Mouse (Mus musculus): ENCODE measurements around the gene Ccdc59. TPM values are rescaled to one million over a fixed set of nuclear protein-coding genes. Genes with fewer than 3 reads are reported as not detected.

Ccdc59 gene
- polyA plus RNA-seq, 1 experiment from 2014 or later, result 63.0 TPM

DNA sequence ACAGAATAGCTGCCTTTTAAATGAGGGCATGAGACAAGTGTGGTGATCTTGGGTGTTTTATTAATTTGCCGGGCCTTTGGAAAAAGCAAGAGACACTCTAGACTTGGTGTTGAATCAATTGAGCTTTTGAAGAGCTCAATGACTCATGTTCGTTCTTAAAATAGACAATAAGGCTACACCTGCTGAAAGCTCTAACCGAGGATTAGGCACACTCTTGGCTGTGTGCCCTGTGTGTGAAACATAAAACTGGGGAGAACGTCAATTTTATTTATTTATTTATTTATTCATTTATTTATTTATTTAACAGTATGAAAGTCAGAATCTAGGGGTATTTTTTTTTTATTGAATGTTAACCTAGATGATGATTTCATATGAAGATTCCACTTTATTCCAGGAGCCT, 10.3 kb downstream of the Ccdc59 start:
- Histone ChIP-seq H3K4me2 (replicated peaks) (no peak overlapping the region), H3K4me1 (no peaks in the 10 kb centered on the region), H3K4me3 (replicated peaks) (no peak overlapping the region), H3K9me3 (replicated peaks) (no peaks in the 10 kb centered on the region), H3K9ac (no peak overlapping the region), H3K27ac (replicated peaks) (no peak overlapping the region), H3K36me3 (peaks cover 31% of the 10 kb centered on the region), H3K27me3 (no peaks in the 10 kb centered on the region)
- ATAC-seq (ENCODE audit: insufficient number of reproducible peaks, low FRiP score, low TSS enrichment, low read depth), result no peak
- WGBS, result 57% methylated on average over 4 of the region's 4 CpGs

DNA sequence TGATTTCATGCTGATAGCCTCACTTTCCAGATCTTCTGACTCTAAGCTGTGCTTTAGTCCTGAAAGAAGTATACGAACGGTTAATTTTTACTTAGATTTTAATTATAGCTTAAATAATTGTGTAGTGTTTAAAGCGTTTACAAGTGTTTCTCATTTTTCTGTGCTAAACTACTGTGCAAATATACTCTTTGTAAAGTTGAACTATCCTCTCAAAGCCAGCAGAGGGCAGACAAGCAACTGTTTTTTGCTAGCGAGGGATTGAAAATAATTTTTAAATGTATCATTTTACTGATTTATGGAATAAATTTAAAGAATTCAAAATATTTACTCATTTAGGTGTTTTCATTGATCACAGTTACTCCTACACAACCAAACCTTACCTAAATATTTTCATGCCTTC, 26.4 kb downstream of the Ccdc59 start:
- Histone ChIP-seq H3K4me1 (no peaks in the 10 kb centered on the region), H3K4me2 (replicated peaks) (no peak overlapping the region), H3K9ac (no peak overlapping the region), H3K27me3 (no peaks in the 10 kb centered on the region), H3K9me3 (replicated peaks) (no peaks in the 10 kb centered on the region), H3K27ac (replicated peaks) (no peak overlapping the region), H3K36me3 (no peaks in the 10 kb centered on the region), H3K4me3 (replicated peaks) (no peak overlapping the region)
- WGBS, result 30% methylated on average over 4 of the region's 4 CpGs
- ATAC-seq (ENCODE audit: insufficient number of reproducible peaks, low FRiP score, low TSS enrichment, low read depth), result no peak

Other genes starting within 250 kb of the Ccdc59 start
- 9.4 and 12.0 TPM in 2 replicates for gene Mettl25, start 313 bp downstream of the Ccdc59 start, polyA plus RNA-seq (2015; fragmentation: Nextera tagmentation; extraction: Ambion mirVana)

Data from embryonic facial prominence, embryonic 15.5 days (tissue).